Mouse (Mus musculus) limb, embryonic 14.5 days (tissue): ENCODE results near the gene Mogat2. TPM values are rescaled to one million over a fixed set of nuclear protein-coding genes. Genes with fewer than 3 reads are reported as not detected.
A peak's percentile ranks its signal among the peaks of the same experiment; 100 is the strongest.

Source experiments
- ATAC-seq: fragments of 200-750 bp; cut with Nextera tagmentation; 2 replicates; pipeline ENCODE4 v1.8.0; 2017; ENCODE audit warnings: low read depth, moderate number of reproducible peaks, moderate TSS enrichment; ENCODE audit not compliant: low FRiP score
- DNase-seq: peaks from one replicate; pipeline ENCODE4 v3.0.0-alpha.2; 2015; ENCODE audit warnings: low spot score
- H3K27ac ChIP-seq: fragments of 300-500 bp; sonication (generic); replicated peaks from 2 replicates; pipeline ENCODE4 v1.5.1; 2014; ENCODE audit warnings: low read depth, mild to moderate bottlenecking, low read length, moderate library complexity, mixed read lengths
- H3K27me3 ChIP-seq: fragments of 300-500 bp; sonication (generic); 2 replicates; pipeline ENCODE4 v1.6.1; 2014; ENCODE audit warnings: low read length, mixed read lengths; ENCODE audit not compliant: control insufficient read depth, insufficient read depth
- H3K36me3 ChIP-seq: fragments of 300-500 bp; sonication (generic); 2 replicates; pipeline ENCODE4 v1.6.1; 2014; ENCODE audit warnings: mild to moderate bottlenecking, low read length, moderate library complexity, mixed read lengths; ENCODE audit not compliant: control insufficient read depth, insufficient read depth
- H3K4me1 ChIP-seq: fragments of 300-500 bp; sonication (generic); 2 replicates; pipeline ENCODE4 v1.6.1; 2014; ENCODE audit warnings: antibody characterized with exemption, low read length, mixed read lengths; ENCODE audit not compliant: control insufficient read depth, insufficient read depth
- H3K4me2 ChIP-seq: fragments of 300-500 bp; sonication (generic); replicated peaks from 2 replicates; pipeline ENCODE4 v1.6.1; 2014; ENCODE audit warnings: low read depth, mild to moderate bottlenecking, low read length, moderate library complexity; ENCODE audit not compliant: severe bottlenecking
- H3K4me3 ChIP-seq: fragments of 300-500 bp; sonication (generic); replicated peaks from 2 replicates; pipeline ENCODE4 v1.5.1; 2014; ENCODE audit warnings: low read length
- H3K9ac ChIP-seq: fragments of 300-500 bp; sonication (generic); 2 replicates; pipeline ENCODE4 v1.6.1; 2014; ENCODE audit warnings: mild to moderate bottlenecking, low read depth, low read length, moderate library complexity; ENCODE audit not compliant: severe bottlenecking
- H3K9me3 ChIP-seq: fragments of 300-500 bp; sonication (generic); 2 replicates; pipeline ENCODE4 v1.6.1; 2016; ENCODE audit warnings: low read length; ENCODE audit not compliant: control insufficient read depth
- POLR2A ChIP-seq: fragments of 200-500 bp; IDR thresholded peaks from 2 replicates; pipeline ENCODE4 v1.8.0; 2012; ENCODE audit warnings: inconsistent platforms, mild to moderate bottlenecking, moderate library complexity, borderline replicate concordance; ENCODE audit not compliant: insufficient read depth, insufficient read length; ENCODE audit errors: extremely low read depth
- WGBS: fragments of 180-500 bp; shearing (Covaris S2); extraction: QIAGEN DNeasy Blood & Tissue Kit; methylation state at CpG from one replicate; pipeline ENCODE4 v1.1.7; 2014; 5-methylcytosine and 5-hydroxymethylcytosine counted together
- polyA plus RNA-seq, 2 experiments: library from polyadenylated mRNA; depleted of rRNA in 1 of 2; stranded (reverse) in 1 of 2; unstranded in 1 of 2; fragments of >200 nt; fragmentation: Nextera tagmentation in 1 of 2; extraction: Ambion mirVana in 1 of 2; gene quantifications; 2 replicates each; pipeline versions ENCODE4 v1.2.1 to v1.2.3; 2012 to 2014

The Mogat2 gene
- polyA plus RNA-seq, 2 experiments = 2.2 to 4.5 TPM

DNA sequence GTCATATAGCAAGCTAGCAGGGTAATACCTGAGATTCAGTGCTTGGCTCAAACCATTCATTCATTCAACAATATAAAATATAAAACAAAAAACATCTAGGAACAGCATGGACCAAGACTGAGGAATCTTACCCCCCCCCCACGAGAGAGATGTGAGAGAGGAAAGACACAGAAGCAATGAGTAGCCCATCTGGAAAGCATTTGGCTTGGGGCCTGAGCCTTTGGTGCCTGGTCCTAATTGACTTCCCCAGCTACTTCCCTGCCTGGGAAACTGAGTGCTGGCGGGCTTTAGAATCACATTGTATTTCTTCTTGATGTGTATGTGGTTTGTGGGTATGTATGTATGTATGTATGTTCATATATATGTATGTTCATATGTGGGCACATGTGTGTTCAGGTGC is 2.8 kb downstream of the Mogat2 start:
- no peaks in the 10 kb centered on the region for H3K27me3 ChIP-seq
- no peak for ATAC-seq
- H3K4me3 ChIP-seq = no peak overlapping the region
- no peak overlapping the region for H3K4me2 ChIP-seq
- no peak overlapping the region for H3K27ac ChIP-seq
- peak; percentile 68 for DNase-seq
- H3K9ac ChIP-seq = no peak overlapping the region
- peaks cover 16% of the 10 kb centered on the region for H3K4me1 ChIP-seq
- 21% methylated on average over 2 of the region's 2 CpGs for WGBS
- TF ChIP-seq POLR2A = no peak
- no peaks in the 10 kb centered on the region for H3K9me3 ChIP-seq
- H3K36me3 ChIP-seq = no peaks in the 10 kb centered on the region

DNA sequence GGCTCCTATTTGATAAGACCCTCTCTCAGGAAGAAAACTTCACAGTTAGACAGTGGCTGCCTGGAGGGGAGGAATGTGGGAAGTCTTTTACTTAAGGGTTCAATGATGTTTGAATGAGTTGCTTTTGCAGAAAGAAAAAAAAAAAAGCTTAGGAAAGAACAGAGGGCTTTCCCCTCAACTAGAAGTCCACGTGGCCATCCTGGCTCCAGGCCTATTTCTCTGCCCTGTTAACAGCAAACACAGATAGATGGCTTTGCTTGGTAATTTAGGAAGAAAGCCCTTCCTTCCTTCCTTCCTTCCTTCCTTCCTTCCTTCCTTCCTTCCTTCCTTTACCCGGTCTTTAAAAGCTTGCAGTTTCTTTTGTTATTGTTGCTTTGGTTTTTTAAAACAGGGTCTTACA is 3.5 kb downstream of the Mogat2 start:
- no peak for TF ChIP-seq POLR2A
- Histone ChIP-seq H3K4me1 (peaks cover 16% of the 10 kb centered on the region), H3K4me3 (no peak overlapping the region), H3K9me3 (no peaks in the 10 kb centered on the region), H3K36me3 (no peaks in the 10 kb centered on the region), H3K27me3 (no peaks in the 10 kb centered on the region), H3K4me2 (no peak overlapping the region), H3K9ac (no peak overlapping the region), H3K27ac (no peak overlapping the region)
- DNase-seq = peak; percentile 20
- 44% methylated on average over 2 of the region's 2 CpGs for WGBS
- no peak for ATAC-seq

GRCm38 (mm10) chr7:99232571-99232970 is 5.8 kb downstream of the Mogat2 start:
- Histone ChIP-seq H3K4me2 (no peak overlapping the region), H3K9ac (no peak overlapping the region), H3K36me3 (no peaks in the 10 kb centered on the region), H3K4me1 (peaks cover 8% of the 10 kb centered on the region; the same call in 1 of the 2 replicates), H3K4me3 (no peak overlapping the region), H3K9me3 (no peaks in the 10 kb centered on the region), H3K27ac (no peak overlapping the region), H3K27me3 (no peaks in the 10 kb centered on the region)
- 66% methylated on average over 6 of the region's 6 CpGs for WGBS
- no peak for ATAC-seq
- no peak for TF ChIP-seq POLR2A
- DNase-seq = no peak

GRCm38 (mm10) chr7:99230061-99230747 is 8.2 kb downstream of the Mogat2 start:
- WGBS = 73% methylated on average over 7 of the region's 7 CpGs
- no peaks in the 10 kb centered on the region for H3K36me3 ChIP-seq

GRCm38 (mm10) chr7:99229411-99229810 is 9.0 kb downstream of the Mogat2 start:
- DNase-seq (peak; percentile 21), ATAC-seq (no peak)
- peaks cover 2% of the 10 kb centered on the region; the same call in 1 of the 2 replicates for H3K4me1 ChIP-seq
- H3K4me2 ChIP-seq = no peak overlapping the region
- no peaks in the 10 kb centered on the region for H3K36me3 ChIP-seq
- WGBS = 11% methylated on average over 2 of the region's 2 CpGs
- no peak overlapping the region for H3K4me3 ChIP-seq
- no peaks in the 10 kb centered on the region for H3K9me3 ChIP-seq
- no peak for TF ChIP-seq POLR2A
- no peak overlapping the region for H3K27ac ChIP-seq
- H3K9ac ChIP-seq = no peak overlapping the region
- H3K27me3 ChIP-seq = no peaks in the 10 kb centered on the region

More at GRCm38 (mm10) chr7:99230061-99230747, 8.2 kb downstream of the Mogat2 start:
- Histone ChIP-seq H3K9ac (no peak overlapping the region), H3K27ac (no peak overlapping the region), H3K27me3 (no peaks in the 10 kb centered on the region), H3K4me3 (no peak overlapping the region), H3K9me3 (no peaks in the 10 kb centered on the region), H3K4me1 (peaks cover 5% of the 10 kb centered on the region; the same call in 1 of the 2 replicates), H3K4me2 (no peak overlapping the region)
- DNase-seq = no peak
- no peak for ATAC-seq
- TF ChIP-seq POLR2A = no peak
